Mouse (Mus musculus) midbrain, embryonic 13.5 days (tissue): ENCODE measurements around the gene Adcyap1r1. TPM values are rescaled to one million over a fixed set of nuclear protein-coding genes. Genes with fewer than 3 reads are reported as not detected.

Experiments used
- ATAC-seq: fragments of 200-750 bp; cut with Nextera tagmentation; 2 replicates; pipeline ENCODE4 v1.8.0; 2017; ENCODE audit warnings: mild to moderate bottlenecking, moderate TSS enrichment, moderate library complexity
- H3K27ac ChIP-seq: fragments of 300-500 bp; sonication (generic); 2 replicates; pipeline ENCODE4 v1.5.1; 2015; ENCODE audit warnings: inconsistent platforms, mild to moderate bottlenecking, moderate library complexity
- H3K27me3 ChIP-seq: fragments of 300-500 bp; sonication (generic); 2 replicates; pipeline ENCODE4 v1.6.1; 2015; ENCODE audit warnings: mild to moderate bottlenecking, inconsistent platforms
- H3K36me3 ChIP-seq: fragments of 300-500 bp; sonication (generic); 2 replicates; pipeline ENCODE4 v1.6.1; 2015; ENCODE audit warnings: mild to moderate bottlenecking, inconsistent platforms
- H3K4me1 ChIP-seq: fragments of 300-500 bp; sonication (generic); replicated peaks from 2 replicates; pipeline ENCODE4 v1.6.1; 2015; ENCODE audit warnings: inconsistent platforms
- H3K4me2 ChIP-seq: fragments of 300-500 bp; sonication (generic); replicated peaks from 2 replicates; pipeline ENCODE4 v1.6.1; 2015; ENCODE audit warnings: moderate library complexity, mild to moderate bottlenecking, inconsistent platforms
- H3K4me3 ChIP-seq: fragments of 300-500 bp; sonication (generic); replicated peaks from 2 replicates; pipeline ENCODE4 v1.5.1; 2015; ENCODE audit warnings: mild to moderate bottlenecking, inconsistent platforms
- H3K9ac ChIP-seq: fragments of 300-500 bp; sonication (generic); replicated peaks from 2 replicates; pipeline ENCODE4 v1.6.1; 2015; ENCODE audit warnings: mild to moderate bottlenecking, inconsistent platforms
- H3K9me3 ChIP-seq: fragments of 300-500 bp; sonication (generic); 2 replicates; pipeline ENCODE4 v1.6.1; 2016; ENCODE audit warnings: mild to moderate bottlenecking, inconsistent platforms
- WGBS: fragments of 180-500 bp; shearing (Covaris S2); methylation state at CpG from one replicate; pipeline ENCODE4 v1.1.7; 2015; 5-methylcytosine and 5-hydroxymethylcytosine counted together
- polyA plus RNA-seq: library from polyadenylated mRNA; unstranded; fragments of >200 nt; fragmentation: Nextera tagmentation; extraction: Ambion mirVana; gene quantifications from 2 replicates; pipeline ENCODE4 v1.2.1, GENCODE M21; 2015

Adcyap1r1 gene
- polyA plus RNA-seq, 1 experiment from 2014 or later = 33.5 TPM

- 88% methylated on average over 4 of the region's 4 CpGs for WGBS
- no peak overlapping the region for H3K27ac ChIP-seq
- no peak overlapping the region for H3K4me3 ChIP-seq
- no peaks in the 10 kb centered on the region for H3K9me3 ChIP-seq
- no peak overlapping the region for H3K9ac ChIP-seq
- no peak overlapping the region for H3K4me2 ChIP-seq
- peaks cover 3% of the 10 kb centered on the region; the same call in 1 of the 2 replicates for H3K4me1 ChIP-seq
- no peaks in the 10 kb centered on the region for H3K27me3 ChIP-seq
- H3K36me3 ChIP-seq = no peaks in the 10 kb centered on the region
- no peak for ATAC-seq
Measured at GRCm38 (mm10) chr6:55506519-55506918, 54.7 kb downstream of the Adcyap1r1 start.

- Histone ChIP-seq H3K27ac (no peak overlapping the region), H3K9me3 (no peaks in the 10 kb centered on the region), H3K9ac (no peak overlapping the region), H3K27me3 (no peaks in the 10 kb centered on the region), H3K4me2 (no peak overlapping the region), H3K4me3 (no peak overlapping the region), H3K36me3 (no peaks in the 10 kb centered on the region), H3K4me1 (peaks cover 12% of the 10 kb centered on the region)
- WGBS = 88% methylated on average over 6 of the region's 6 CpGs
- no peak for ATAC-seq
Measured at GRCm38 (mm10) chr6:55509130-55509870, 57.5 kb downstream of the Adcyap1r1 start.

GRCm38 (mm10) chr6:55511212-55512065, 59.7 kb downstream of the Adcyap1r1 start:
- peak; percentile 86 for ATAC-seq
- Histone ChIP-seq H3K4me2 (peak overlapping the region; percentile 25), H3K27me3 (no peaks in the 10 kb centered on the region), H3K4me3 (no peak overlapping the region), H3K36me3 (no peaks in the 10 kb centered on the region), H3K4me1 (peaks cover 12% of the 10 kb centered on the region), H3K27ac (no peak overlapping the region), H3K9me3 (0 out of 2 replicates have a peak, but pooled peaks cover 4% of the 10 kb centered on the region), H3K9ac (no peak overlapping the region)
- WGBS = 35% methylated on average over 12 of the region's 12 CpGs

- H3K9ac ChIP-seq = 0 out of 2 replicates have a peak overlapping the region, but pooled peaks have one; percentile 19
- H3K27me3 ChIP-seq = no peaks in the 10 kb centered on the region
- no peaks in the 10 kb centered on the region for H3K36me3 ChIP-seq
- peak overlapping the region; percentile 25 for H3K4me2 ChIP-seq
- ATAC-seq = peak; percentile 56
- H3K4me1 ChIP-seq = peaks cover 12% of the 10 kb centered on the region
- WGBS = 27% methylated on average over 19 of the region's 19 CpGs
- no peak overlapping the region; the same call in 1 of the 2 replicates for H3K27ac ChIP-seq
- 0 out of 2 replicates have a peak, but pooled peaks cover 4% of the 10 kb centered on the region for H3K9me3 ChIP-seq
- no peak overlapping the region for H3K4me3 ChIP-seq
Measured at GRCm38 (mm10) chr6:55512066-55512703, 60.4 kb downstream of the Adcyap1r1 start.

- 0 out of 2 replicates have a peak, but pooled peaks cover 4% of the 10 kb centered on the region for H3K9me3 ChIP-seq
- H3K4me3 ChIP-seq = no peak overlapping the region
- no peak for ATAC-seq
- no peaks in the 10 kb centered on the region for H3K36me3 ChIP-seq
- H3K27ac ChIP-seq = no peak overlapping the region
- H3K4me2 ChIP-seq = no peak overlapping the region
- H3K9ac ChIP-seq = no peak overlapping the region
- no peaks in the 10 kb centered on the region for H3K27me3 ChIP-seq
- peaks cover 12% of the 10 kb centered on the region for H3K4me1 ChIP-seq
- WGBS = 70% methylated on average over 5 of the region's 5 CpGs
Measured at GRCm38 (mm10) chr6:55513477-55513876, 61.7 kb downstream of the Adcyap1r1 start.

GRCm38 (mm10) chr6:55519605-55520201, 67.9 kb downstream of the Adcyap1r1 start:
- ATAC-seq = peak; percentile 95
- WGBS = 17% methylated on average over 11 of the region's 11 CpGs
- no peak overlapping the region for H3K27ac ChIP-seq
- peak overlapping the region; percentile 28 for H3K4me2 ChIP-seq
- 0 out of 2 replicates have a peak, but pooled peaks cover 4% of the 10 kb centered on the region for H3K9me3 ChIP-seq
- H3K4me1 ChIP-seq = peaks cover 5% of the 10 kb centered on the region; the same call in 1 of the 2 replicates
- no peaks in the 10 kb centered on the region for H3K36me3 ChIP-seq
- no peak overlapping the region for H3K4me3 ChIP-seq
- no peaks in the 10 kb centered on the region for H3K27me3 ChIP-seq
- 0 out of 2 replicates have a peak overlapping the region, but pooled peaks have one; percentile 19 for H3K9ac ChIP-seq

GRCm38 (mm10) chr6:55520237-55521095, 68.7 kb downstream of the Adcyap1r1 start:
- peak; percentile 86 for ATAC-seq
- WGBS = 41% methylated on average over 11 of the region's 11 CpGs
- H3K4me2 ChIP-seq = peak overlapping the region; percentile 28

GRCm38 (mm10) chr6:55536469-55536868, 84.7 kb downstream of the Adcyap1r1 start:
- Histone ChIP-seq H3K9ac (no peak overlapping the region), H3K4me3 (no peak overlapping the region), H3K4me2 (no peak overlapping the region), H3K9me3 (no peaks in the 10 kb centered on the region), H3K36me3 (no peaks in the 10 kb centered on the region), H3K27ac (no peak overlapping the region), H3K27me3 (no peaks in the 10 kb centered on the region), H3K4me1 (peaks cover 16% of the 10 kb centered on the region)
- 91% methylated on average over 2 of the region's 2 CpGs for WGBS
- no peak for ATAC-seq

More at GRCm38 (mm10) chr6:55520237-55521095, 68.7 kb downstream of the Adcyap1r1 start:
- H3K36me3 ChIP-seq = no peaks in the 10 kb centered on the region
- H3K27me3 ChIP-seq = no peaks in the 10 kb centered on the region
- no peak overlapping the region for H3K4me3 ChIP-seq
- no peak overlapping the region for H3K9ac ChIP-seq
- H3K4me1 ChIP-seq = peaks cover 5% of the 10 kb centered on the region; the same call in 1 of the 2 replicates
- H3K27ac ChIP-seq = no peak overlapping the region
- H3K9me3 ChIP-seq = no peaks in the 10 kb centered on the region

- Histone ChIP-seq H3K36me3 (no peaks in the 10 kb centered on the region), H3K9ac (no peak overlapping the region), H3K27ac (0 out of 2 replicates have a peak overlapping the region, but pooled peaks have one; percentile 25), H3K4me2 (peak overlapping the region; percentile 36), H3K4me1 (peaks cover 16% of the 10 kb centered on the region), H3K27me3 (no peaks in the 10 kb centered on the region), H3K4me3 (no peak overlapping the region), H3K9me3 (no peaks in the 10 kb centered on the region)
- peak; percentile 86 for ATAC-seq
- 29% methylated on average over 10 of the region's 10 CpGs for WGBS
Measured at GRCm38 (mm10) chr6:55539196-55539595, 87.4 kb downstream of the Adcyap1r1 start.

- Histone ChIP-seq H3K4me2 (no peak overlapping the region), H3K4me3 (no peak overlapping the region), H3K9ac (no peak overlapping the region), H3K27ac (no peak overlapping the region), H3K36me3 (no peaks in the 10 kb centered on the region), H3K9me3 (no peaks in the 10 kb centered on the region), H3K27me3 (no peaks in the 10 kb centered on the region), H3K4me1 (peaks cover 16% of the 10 kb centered on the region)
- ATAC-seq = no peak
- WGBS = 47% methylated on average over 3 of the region's 3 CpGs
Measured at GRCm38 (mm10) chr6:55542359-55542758, 90.6 kb downstream of the Adcyap1r1 start.
